Mouse (Mus musculus) liver, embryonic 12.5 days (tissue): ENCODE results near the gene Gm9857. TPM values are rescaled to one million over a fixed set of nuclear protein-coding genes. Genes with fewer than 3 reads are reported as not detected.

Source experiments
- ATAC-seq: fragments of 200-750 bp; cut with Nextera tagmentation; 2 replicates; pipeline ENCODE4 v1.8.0; 2017; ENCODE audit warnings: moderate number of reproducible peaks, mild to moderate bottlenecking, moderate library complexity
- H3K27ac ChIP-seq: fragments of 300-500 bp; sonication (generic); 2 replicates; pipeline ENCODE4 v1.5.1; 2016; ENCODE audit warnings: mild to moderate bottlenecking
- H3K27me3 ChIP-seq: fragments of 300-500 bp; sonication (generic); replicated peaks from 2 replicates; pipeline ENCODE4 v1.6.1; 2016; ENCODE audit warnings: mild to moderate bottlenecking, moderate library complexity
- H3K36me3 ChIP-seq: fragments of 300-500 bp; sonication (generic); 2 replicates; pipeline ENCODE4 v1.6.1; 2016; ENCODE audit warnings: mild to moderate bottlenecking, moderate library complexity
- H3K4me1 ChIP-seq: fragments of 300-500 bp; sonication (generic); 2 replicates; pipeline ENCODE4 v1.6.1; 2016
- H3K4me2 ChIP-seq: fragments of 300-500 bp; sonication (generic); 2 replicates; pipeline ENCODE4 v1.6.1; 2016; ENCODE audit warnings: mild to moderate bottlenecking, moderate library complexity
- H3K4me3 ChIP-seq: fragments of 300-500 bp; sonication (generic); 2 replicates; pipeline ENCODE4 v1.5.1; 2016; ENCODE audit warnings: mild to moderate bottlenecking, moderate library complexity
- H3K9ac ChIP-seq: fragments of 300-500 bp; sonication (generic); 2 replicates; pipeline ENCODE4 v1.6.1; 2016; ENCODE audit warnings: mild to moderate bottlenecking, moderate library complexity
- H3K9me3 ChIP-seq: fragments of 300-500 bp; sonication (generic); replicated peaks from 2 replicates; pipeline ENCODE4 v1.6.1; 2016; ENCODE audit warnings: mild to moderate bottlenecking, moderate library complexity
- WGBS: fragments of 180-500 bp; shearing (Covaris S2); methylation state at CpG from one replicate; pipeline ENCODE4 v1.1.7; 2016; ENCODE audit not compliant: insufficient replicate concordance; 5-methylcytosine and 5-hydroxymethylcytosine counted together
- polyA plus RNA-seq: library from polyadenylated mRNA; unstranded; fragments of >200 nt; fragmentation: Nextera tagmentation; extraction: Ambion mirVana; gene quantifications from 2 replicates; pipeline ENCODE4 v1.2.1, GENCODE M21; 2016

Gene Gm9857
- polyA plus RNA-seq, 1 experiment from 2014 or later, result not detected

GRCm38 (mm10) chr3:108963278-108963677 is 23.0 kb upstream of the Gm9857 start:
- ATAC-seq, result no peak
- 72% methylated on average over 3 of the region's 3 CpGs for WGBS
- Histone ChIP-seq H3K9me3 (no peaks in the 10 kb centered on the region), H3K27ac (no peak overlapping the region), H3K27me3 (no peaks in the 10 kb centered on the region), H3K36me3 (no peaks in the 10 kb centered on the region), H3K4me2 (no peak overlapping the region), H3K4me3 (no peak overlapping the region), H3K4me1 (peaks cover 6% of the 10 kb centered on the region), H3K9ac (no peak overlapping the region)

- ATAC-seq, result no peak
- Histone ChIP-seq H3K4me1 (no peaks in the 10 kb centered on the region; the same call in 1 of the 2 replicates), H3K27ac (no peak overlapping the region), H3K4me2 (no peak overlapping the region), H3K4me3 (no peak overlapping the region), H3K9ac (no peak overlapping the region), H3K27me3 (no peaks in the 10 kb centered on the region), H3K36me3 (no peaks in the 10 kb centered on the region), H3K9me3 (no peaks in the 10 kb centered on the region)
- WGBS, result 30% methylated on average over 6 of the region's 6 CpGs
Observed at GRCm38 (mm10) chr3:108961655-108962054, 21.4 kb upstream of the Gm9857 start.

GRCm38 (mm10) chr3:108961226-108961625 is 21.0 kb upstream of the Gm9857 start:
- H3K4me3 ChIP-seq, result no peak overlapping the region
- H3K4me1 ChIP-seq, result no peaks in the 10 kb centered on the region; the same call in 1 of the 2 replicates
- no peak for ATAC-seq
- 51% methylated on average over 7 of the region's 7 CpGs for WGBS
- no peak overlapping the region for H3K27ac ChIP-seq
- H3K27me3 ChIP-seq, result no peaks in the 10 kb centered on the region
- H3K36me3 ChIP-seq, result no peaks in the 10 kb centered on the region
- no peak overlapping the region for H3K4me2 ChIP-seq
- no peaks in the 10 kb centered on the region for H3K9me3 ChIP-seq
- H3K9ac ChIP-seq, result no peak overlapping the region

GRCm38 (mm10) chr3:108959680-108960295 is 19.5 kb upstream of the Gm9857 start:
- no peaks in the 10 kb centered on the region; the same call in 1 of the 2 replicates for H3K4me1 ChIP-seq
- no peaks in the 10 kb centered on the region for H3K9me3 ChIP-seq
- H3K9ac ChIP-seq, result no peak overlapping the region
- WGBS, result 67% methylated on average over 13 of the region's 13 CpGs
- no peaks in the 10 kb centered on the region for H3K27me3 ChIP-seq
- no peak overlapping the region for H3K27ac ChIP-seq
- ATAC-seq, result no peak
- H3K36me3 ChIP-seq, result no peaks in the 10 kb centered on the region
- no peak overlapping the region for H3K4me3 ChIP-seq
- H3K4me2 ChIP-seq, result no peak overlapping the region

- H3K9me3 ChIP-seq, result no peaks in the 10 kb centered on the region
- H3K4me3 ChIP-seq, result no peak overlapping the region
- H3K9ac ChIP-seq, result no peak overlapping the region
- no peaks in the 10 kb centered on the region; the same call in 1 of the 2 replicates for H3K4me1 ChIP-seq
- H3K27ac ChIP-seq, result no peak overlapping the region
- no peak for ATAC-seq
- no peaks in the 10 kb centered on the region for H3K36me3 ChIP-seq
- no peak overlapping the region for H3K4me2 ChIP-seq
- no peaks in the 10 kb centered on the region for H3K27me3 ChIP-seq
Observed at GRCm38 (mm10) chr3:108957976-108958375, 17.7 kb upstream of the Gm9857 start.

- no peaks in the 10 kb centered on the region for H3K36me3 ChIP-seq
- no peak overlapping the region for H3K4me2 ChIP-seq
- H3K4me3 ChIP-seq, result no peak overlapping the region
- peaks cover 22% of the 10 kb centered on the region for H3K27me3 ChIP-seq
- no peak overlapping the region for H3K27ac ChIP-seq
- peaks cover 6% of the 10 kb centered on the region for H3K4me1 ChIP-seq
- no peaks in the 10 kb centered on the region for H3K9me3 ChIP-seq
- 81% methylated on average over 10 of the region's 10 CpGs for WGBS
- ATAC-seq, result no peak
- H3K9ac ChIP-seq, result no peak overlapping the region
Observed at GRCm38 (mm10) chr3:108940996-108941395, 751 bp upstream of the Gm9857 start.

GRCm38 (mm10) chr3:108939573-108939972 is 672 bp downstream of the Gm9857 start, which contains the start of gene Henmt1:
TSS of gene Henmt1 (plus strand) at chr3:108939873.
- peak within 1 kb of the TSS; percentile 66 for H3K4me2 ChIP-seq
- WGBS, result 73% methylated on average over 5 of the region's 5 CpGs
- no peaks in the 10 kb centered on the region for H3K9me3 ChIP-seq
- H3K9ac ChIP-seq, result no peak within 1 kb of the TSS
- peaks cover 22% of the 10 kb centered on the region for H3K27me3 ChIP-seq
- no peak for ATAC-seq
- H3K4me1 ChIP-seq, result peaks cover 6% of the 10 kb centered on the region
- H3K27ac ChIP-seq, result no peak within 1 kb of the TSS
- H3K36me3 ChIP-seq, result no peaks in the 10 kb centered on the region
- H3K4me3 ChIP-seq, result peak within 1 kb of the TSS; percentile 33

- H3K4me2 ChIP-seq, result no peak overlapping the region
- no peaks in the 10 kb centered on the region for H3K36me3 ChIP-seq
- no peak overlapping the region for H3K9ac ChIP-seq
- H3K27ac ChIP-seq, result no peak overlapping the region
- no peak for ATAC-seq
- WGBS, result 85% methylated on average over 5 of the region's 5 CpGs
- H3K9me3 ChIP-seq, result no peaks in the 10 kb centered on the region
- peaks cover 22% of the 10 kb centered on the region for H3K27me3 ChIP-seq
- H3K4me1 ChIP-seq, result peaks cover 6% of the 10 kb centered on the region
- no peak overlapping the region for H3K4me3 ChIP-seq
Observed at GRCm38 (mm10) chr3:108938691-108939090, 1.6 kb downstream of the Gm9857 start.

GRCm38 (mm10) chr3:108933557-108933956 is 6.7 kb downstream of the Gm9857 start:
- Histone ChIP-seq H3K9ac (no peak overlapping the region), H3K9me3 (no peaks in the 10 kb centered on the region), H3K4me1 (no peaks in the 10 kb centered on the region), H3K4me2 (no peak overlapping the region), H3K27ac (no peak overlapping the region), H3K36me3 (no peaks in the 10 kb centered on the region), H3K4me3 (no peak overlapping the region), H3K27me3 (no peaks in the 10 kb centered on the region)
- WGBS, result 78% methylated on average over 6 of the region's 6 CpGs
- no peak for ATAC-seq

GRCm38 (mm10) chr3:108926308-108926707 is 13.9 kb downstream of the Gm9857 start:
- 73% methylated on average over 1 of the region's 1 CpGs for WGBS
- ATAC-seq, result no peak
- H3K27ac ChIP-seq, result no peak overlapping the region
- H3K4me2 ChIP-seq, result no peak overlapping the region
- no peaks in the 10 kb centered on the region for H3K9me3 ChIP-seq
- H3K27me3 ChIP-seq, result no peaks in the 10 kb centered on the region
- no peak overlapping the region for H3K9ac ChIP-seq
- H3K4me3 ChIP-seq, result no peak overlapping the region
- H3K36me3 ChIP-seq, result no peaks in the 10 kb centered on the region
- H3K4me1 ChIP-seq, result peaks cover 20% of the 10 kb centered on the region

- WGBS, result 76% methylated on average over 4 of the region's 4 CpGs
- ATAC-seq, result no peak
- no peak overlapping the region for H3K4me2 ChIP-seq
- no peaks in the 10 kb centered on the region for H3K9me3 ChIP-seq
- no peak overlapping the region for H3K4me3 ChIP-seq
- H3K9ac ChIP-seq, result no peak overlapping the region
- no peaks in the 10 kb centered on the region for H3K36me3 ChIP-seq
- H3K27me3 ChIP-seq, result no peaks in the 10 kb centered on the region
- H3K27ac ChIP-seq, result no peak overlapping the region
- peaks cover 26% of the 10 kb centered on the region for H3K4me1 ChIP-seq
Observed at GRCm38 (mm10) chr3:108925677-108926076, 14.6 kb downstream of the Gm9857 start.

GRCm38 (mm10) chr3:108921822-108922221 is 18.4 kb downstream of the Gm9857 start:
- Histone ChIP-seq H3K9ac (no peak overlapping the region), H3K4me3 (no peak overlapping the region), H3K9me3 (no peaks in the 10 kb centered on the region), H3K4me2 (peak overlapping the region; percentile 28), H3K27ac (peak overlapping the region; percentile 74), H3K27me3 (no peaks in the 10 kb centered on the region), H3K36me3 (no peaks in the 10 kb centered on the region), H3K4me1 (peaks cover 47% of the 10 kb centered on the region)
- ATAC-seq, result peak; percentile 98
- 26% methylated on average over 1 of the region's 1 CpGs for WGBS
